Mouse (Mus musculus): ENCODE measurements around the gene Gm45711. TPM values are rescaled to one million over a fixed set of nuclear protein-coding genes. Genes with fewer than 3 reads are reported as not detected.
"Not testable (repeated sequence)": the region's sequence is repeated elsewhere in the genome, so short reads cannot be mapped to it uniquely, and the experiment has no call there.

Gm45711 gene
- not detected in 2 replicates for polyA plus RNA-seq (2012; ENCODE audit: insufficient read depth, low replicate concordance)

GRCm38 (mm10) chr8:104309441-104310155 lies at the start of gene Gm45711, which contains the start of gene Cmtm1:
Gene Gm45711, minus strand, starts transcription at chr8:104310081.
Gene Cmtm1, minus strand, starts transcription at chr8:104310145.
- H3K4me3 ChIP-seq (replicated peaks), result peak within 1 kb of the TSS; percentile 56
- H3K36me3 ChIP-seq (replicated peaks; ENCODE audit: low read length); H3K4me1 ChIP-seq; H3K27me3 ChIP-seq (replicated peaks); H3K9me3 ChIP-seq: not testable (repeated sequence)

GRCm38 (mm10) chr8:104358637-104359036 lies 48.8 kb upstream of the Gm45711 start:
- Histone ChIP-seq H3K9me3 (no peaks in the 10 kb centered on the region), H3K36me3 (replicated peaks; ENCODE audit: low read length) (peaks cover 7% of the 10 kb centered on the region), H3K4me3 (replicated peaks) (no peak overlapping the region), H3K4me1 (peaks cover 35% of the 10 kb centered on the region), H3K27me3 (replicated peaks) (no peaks in the 10 kb centered on the region)
- TF ChIP-seq FLI1 (IDR thresholded peaks at IDR 0.05; ENCODE audit: low read length), result no peak
- TF ChIP-seq GATA1 (IDR thresholded peaks at IDR 0.05; ENCODE audit: borderline replicate concordance, low read length), result no peak

- no peak for TF ChIP-seq FLI1 (IDR thresholded peaks at IDR 0.05; ENCODE audit: low read length)
- TF ChIP-seq GATA1 (IDR thresholded peaks at IDR 0.05; ENCODE audit: borderline replicate concordance, low read length), result no peak
- H3K27me3 ChIP-seq (replicated peaks), result no peaks in the 10 kb centered on the region
- H3K9me3 ChIP-seq, result no peaks in the 10 kb centered on the region
Observed at GRCm38 (mm10) chr8:104354504-104354903, 44.6 kb upstream of the Gm45711 start.

GRCm38 (mm10) chr8:104353186-104353585 lies 43.3 kb upstream of the Gm45711 start:
- Histone ChIP-seq H3K4me1 (peaks cover 29% of the 10 kb centered on the region), H3K9me3 (no peaks in the 10 kb centered on the region), H3K36me3 (replicated peaks; ENCODE audit: low read length) (peaks cover 15% of the 10 kb centered on the region), H3K27me3 (replicated peaks) (no peaks in the 10 kb centered on the region), H3K4me3 (replicated peaks) (no peak overlapping the region)
- TF ChIP-seq GATA1 (IDR thresholded peaks at IDR 0.05; ENCODE audit: borderline replicate concordance, low read length) (no peak), FLI1 (IDR thresholded peaks at IDR 0.05; ENCODE audit: low read length) (no peak)

More at GRCm38 (mm10) chr8:104354504-104354903, 44.6 kb upstream of the Gm45711 start:
- peaks cover 36% of the 10 kb centered on the region for H3K4me1 ChIP-seq
- no peak overlapping the region for H3K4me3 ChIP-seq (replicated peaks)
- H3K36me3 ChIP-seq (replicated peaks; ENCODE audit: low read length), result peaks cover 7% of the 10 kb centered on the region

- TF ChIP-seq GATA1 (IDR thresholded peaks at IDR 0.05; ENCODE audit: borderline replicate concordance, low read length) (no peak), FLI1 (IDR thresholded peaks at IDR 0.05; ENCODE audit: low read length) (no peak)
Observed at GRCm38 (mm10) chr8:104350047-104350446, 40.2 kb upstream of the Gm45711 start.

GRCm38 (mm10) chr8:104348971-104349370 lies 39.1 kb upstream of the Gm45711 start:
- peaks cover 31% of the 10 kb centered on the region for H3K4me1 ChIP-seq
- no peak overlapping the region for H3K4me3 ChIP-seq (replicated peaks)
- peaks cover 49% of the 10 kb centered on the region for H3K36me3 ChIP-seq (replicated peaks; ENCODE audit: low read length)
- TF ChIP-seq FLI1 (IDR thresholded peaks at IDR 0.05; ENCODE audit: low read length) (no peak), GATA1 (IDR thresholded peaks at IDR 0.05; ENCODE audit: borderline replicate concordance, low read length) (no peak)
- no peaks in the 10 kb centered on the region for H3K9me3 ChIP-seq
- no peaks in the 10 kb centered on the region for H3K27me3 ChIP-seq (replicated peaks)

More at GRCm38 (mm10) chr8:104350047-104350446, 40.2 kb upstream of the Gm45711 start:
- Histone ChIP-seq H3K4me1 (peaks cover 22% of the 10 kb centered on the region), H3K36me3 (replicated peaks; ENCODE audit: low read length) (peaks cover 42% of the 10 kb centered on the region), H3K27me3 (replicated peaks) (no peaks in the 10 kb centered on the region), H3K9me3 (no peaks in the 10 kb centered on the region), H3K4me3 (replicated peaks) (no peak overlapping the region)

GRCm38 (mm10) chr8:104346706-104347105 lies 36.8 kb upstream of the Gm45711 start:
- H3K27me3 ChIP-seq (replicated peaks), result no peaks in the 10 kb centered on the region
- peaks cover 54% of the 10 kb centered on the region for H3K36me3 ChIP-seq (replicated peaks; ENCODE audit: low read length)
- TF ChIP-seq FLI1 (IDR thresholded peaks at IDR 0.05; ENCODE audit: low read length) (no peak), GATA1 (IDR thresholded peaks at IDR 0.05; ENCODE audit: borderline replicate concordance, low read length) (no peak)
- no peak overlapping the region for H3K4me3 ChIP-seq (replicated peaks)
- peaks cover 46% of the 10 kb centered on the region for H3K4me1 ChIP-seq
- no peaks in the 10 kb centered on the region for H3K9me3 ChIP-seq

- H3K36me3 ChIP-seq (replicated peaks; ENCODE audit: low read length), result peaks cover 54% of the 10 kb centered on the region
- H3K4me3 ChIP-seq (replicated peaks), result no peak overlapping the region
- no peak for TF ChIP-seq GATA1 (IDR thresholded peaks at IDR 0.05; ENCODE audit: borderline replicate concordance, low read length)
- no peak for TF ChIP-seq FLI1 (IDR thresholded peaks at IDR 0.05; ENCODE audit: low read length)
- peaks cover 67% of the 10 kb centered on the region for H3K4me1 ChIP-seq
- no peaks in the 10 kb centered on the region for H3K27me3 ChIP-seq (replicated peaks)
- no peaks in the 10 kb centered on the region for H3K9me3 ChIP-seq
Observed at GRCm38 (mm10) chr8:104344622-104345021, 34.7 kb upstream of the Gm45711 start.

GRCm38 (mm10) chr8:104343957-104344356 lies 34.1 kb upstream of the Gm45711 start:
- H3K36me3 ChIP-seq (replicated peaks; ENCODE audit: low read length), result peaks cover 53% of the 10 kb centered on the region
- peak overlapping the region; percentile 12 for H3K4me3 ChIP-seq (replicated peaks)
- no peaks in the 10 kb centered on the region for H3K27me3 ChIP-seq (replicated peaks)
- H3K9me3 ChIP-seq, result no peaks in the 10 kb centered on the region
- peaks cover 69% of the 10 kb centered on the region for H3K4me1 ChIP-seq
- no peak for TF ChIP-seq FLI1 (IDR thresholded peaks at IDR 0.05; ENCODE audit: low read length)
- TF ChIP-seq GATA1 (IDR thresholded peaks at IDR 0.05; ENCODE audit: borderline replicate concordance, low read length), result no peak

GRCm38 (mm10) chr8:104342426-104342825 lies 32.5 kb upstream of the Gm45711 start:
- Histone ChIP-seq H3K9me3 (no peaks in the 10 kb centered on the region), H3K4me3 (replicated peaks) (no peak overlapping the region), H3K4me1 (peaks cover 75% of the 10 kb centered on the region), H3K36me3 (replicated peaks; ENCODE audit: low read length) (peaks cover 39% of the 10 kb centered on the region), H3K27me3 (replicated peaks) (no peaks in the 10 kb centered on the region)
- TF ChIP-seq GATA1 (IDR thresholded peaks at IDR 0.05; ENCODE audit: borderline replicate concordance, low read length) (no peak; the same call in 2 of the 3 replicates), FLI1 (IDR thresholded peaks at IDR 0.05; ENCODE audit: low read length) (no peak)

Data from megakaryocyte, embryonic 14.5 days (primary cell).